Mouse (Mus musculus): ENCODE results near the gene Pnmal1.
A peak's percentile ranks its signal among the peaks of the same experiment; 100 is the strongest.
"Not testable (repeated sequence)": the region's sequence is repeated elsewhere in the genome, so short reads cannot be mapped to it uniquely, and the experiment has no call there.

Gene Pnmal1

DNA sequence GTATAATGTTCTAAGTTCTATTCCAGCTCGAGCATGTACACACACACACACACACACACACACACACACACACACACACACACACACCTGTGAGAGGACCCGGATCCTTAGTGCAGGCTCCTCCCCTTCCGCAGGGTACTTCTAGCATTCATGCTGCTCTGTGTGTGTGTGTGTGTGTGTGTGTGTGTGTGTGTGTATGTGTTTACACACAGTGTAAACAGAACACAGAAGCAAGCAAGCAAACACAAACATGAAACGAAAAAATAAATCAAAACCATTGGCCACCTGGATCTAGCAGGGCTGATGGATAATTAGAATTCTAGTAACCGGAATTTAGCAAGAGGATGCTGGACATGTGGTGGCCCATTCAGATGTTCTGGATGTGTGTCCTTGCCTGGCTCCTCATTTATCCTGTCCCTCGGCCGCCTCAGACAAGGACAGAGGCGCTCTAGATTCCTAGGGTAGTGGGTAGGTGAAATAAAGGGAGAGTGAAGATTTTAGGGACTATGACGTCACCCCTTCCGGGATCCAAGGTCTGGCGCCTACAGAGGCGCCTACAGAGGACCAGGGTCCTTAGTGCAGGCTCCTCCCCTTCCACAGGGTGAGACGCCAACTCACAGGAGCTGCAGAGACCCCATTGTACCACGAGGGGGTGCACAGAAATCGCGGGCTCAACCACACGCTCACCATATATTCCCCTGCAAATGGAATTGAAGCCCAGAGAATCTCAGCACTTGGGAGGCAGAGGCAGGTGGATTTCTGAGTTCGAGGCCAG, 8.4 kb upstream of the Pnmal1 start:
- DNase-seq (ENCODE audit: low read depth), result peak; percentile 91

DNA sequence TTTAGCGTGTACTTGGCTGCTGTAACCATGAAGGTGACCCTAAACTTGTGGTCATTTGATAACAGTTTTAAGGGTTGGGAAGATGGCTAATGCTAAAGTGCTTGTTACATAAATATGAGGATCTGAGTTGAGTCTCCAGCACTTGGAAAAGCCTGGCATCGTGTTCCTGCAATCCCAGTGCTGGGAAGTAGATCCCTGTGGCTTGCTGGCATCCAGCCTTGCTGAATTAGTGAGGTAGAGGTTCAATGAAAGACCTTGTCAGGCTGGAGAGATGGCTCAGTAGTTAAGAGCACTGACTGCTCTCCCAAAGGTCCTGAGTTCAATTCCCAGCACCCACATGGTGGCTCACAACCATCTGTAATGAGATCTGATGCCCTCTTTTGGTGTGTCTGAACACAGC, 5.7 kb upstream of the Pnmal1 start:
- DNase-seq (ENCODE audit: low read depth), result not testable (repeated sequence)

DNA sequence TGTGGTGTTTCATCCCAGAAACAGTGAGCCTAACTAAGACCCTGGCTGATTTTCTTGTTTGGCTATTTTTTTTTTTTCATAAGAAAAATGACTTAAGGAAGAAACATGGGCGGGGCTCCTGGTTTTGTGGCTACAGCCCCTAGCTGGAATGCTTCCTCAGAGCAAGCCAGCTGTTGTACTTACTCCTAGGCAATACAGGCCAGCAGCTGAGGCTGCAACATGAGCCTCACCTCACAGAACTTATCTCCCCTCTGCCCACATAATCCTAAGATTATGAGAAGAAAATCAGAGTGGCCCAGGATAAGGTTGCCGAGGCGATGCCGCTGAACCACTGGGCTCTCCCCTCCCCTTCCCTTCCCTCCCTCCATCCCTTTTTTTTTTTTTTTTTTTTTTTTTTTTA, 3.8 kb upstream of the Pnmal1 start:
- no peak for DNase-seq (ENCODE audit: low read depth)

DNA sequence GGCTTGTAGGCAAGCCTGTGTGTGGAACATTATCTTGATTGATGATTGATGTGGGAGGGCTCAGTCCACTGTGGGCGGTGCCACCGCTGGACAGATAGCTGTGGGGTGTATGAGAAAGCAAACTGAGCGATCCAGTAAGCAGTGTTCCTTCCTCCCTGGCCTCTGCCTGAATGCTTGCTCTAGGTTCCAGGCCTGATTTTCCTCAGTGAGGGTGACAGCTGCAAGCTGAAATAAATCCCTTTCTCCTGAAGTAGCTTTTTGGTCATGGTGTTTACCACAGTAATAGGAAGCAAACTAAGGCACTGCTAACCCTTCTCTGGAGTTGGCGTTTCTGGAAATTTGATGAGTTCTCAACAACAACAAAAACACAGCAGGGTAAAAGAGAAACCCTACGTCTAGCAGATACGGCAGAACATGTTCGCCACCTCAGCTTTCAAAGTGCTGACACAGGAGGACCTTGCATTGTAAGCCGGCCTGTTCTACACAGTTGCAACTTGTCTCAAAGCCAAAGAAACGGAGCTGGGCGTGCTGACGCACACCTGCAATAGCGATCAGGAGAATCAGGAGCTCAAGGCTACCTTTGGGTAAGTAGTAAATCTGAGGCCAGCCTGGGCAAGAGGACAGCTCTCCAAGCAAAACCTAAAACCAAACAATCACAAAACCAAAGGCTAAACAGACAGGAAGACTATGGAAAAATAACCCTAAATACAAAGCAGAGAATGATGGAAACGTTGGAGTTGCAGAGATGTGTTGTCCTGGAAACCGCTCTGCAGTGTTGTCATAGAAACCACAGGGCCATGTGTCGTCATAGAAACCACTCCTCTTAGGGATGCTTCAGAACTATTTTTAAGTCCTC, 2.8 kb upstream of the Pnmal1 start:
- DNase-seq (ENCODE audit: low read depth), result no peak

DNA sequence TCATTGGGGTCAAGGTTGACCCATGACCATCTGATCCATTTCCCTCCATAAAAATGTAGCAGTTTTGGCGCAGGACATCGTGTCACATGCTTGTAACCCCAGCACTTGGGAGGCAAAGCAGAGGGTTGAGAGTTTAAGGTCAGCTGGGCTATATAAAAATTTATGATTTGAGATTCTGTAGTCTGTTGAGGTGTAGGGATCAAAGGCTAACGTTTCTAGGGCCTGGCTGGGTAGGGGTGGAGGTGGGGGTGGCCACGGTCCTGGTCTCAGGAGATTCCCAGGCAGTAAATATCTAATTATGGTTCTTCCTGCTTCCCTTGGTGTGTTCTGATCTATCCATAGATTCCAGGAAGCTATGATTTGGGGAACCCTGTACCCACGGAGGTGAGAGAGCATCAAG, 2.2 kb downstream of the Pnmal1 start:
- no peak for DNase-seq (ENCODE audit: low read depth)

DNA sequence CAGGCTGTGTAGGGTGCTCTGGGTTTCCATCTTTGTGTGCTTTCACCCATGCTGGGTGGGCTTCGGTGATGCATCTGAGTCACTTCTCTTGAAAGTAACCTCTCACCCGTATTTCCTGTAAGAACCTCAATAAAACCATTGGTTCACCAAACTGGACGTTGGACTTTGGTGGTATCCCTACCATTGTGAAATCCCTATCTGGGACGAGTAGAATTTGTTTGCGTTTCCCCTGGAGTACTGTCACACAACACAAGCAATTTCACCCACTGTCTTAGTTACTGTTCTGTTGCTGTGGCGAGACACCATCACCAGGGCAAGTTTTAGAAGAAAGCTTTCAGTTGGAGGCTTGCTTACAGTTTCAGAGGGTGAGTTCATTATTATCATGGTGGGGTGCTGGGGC, 8.9 kb downstream of the Pnmal1 start:
- DNase-seq (ENCODE audit: low read depth), result no peak

DNA sequence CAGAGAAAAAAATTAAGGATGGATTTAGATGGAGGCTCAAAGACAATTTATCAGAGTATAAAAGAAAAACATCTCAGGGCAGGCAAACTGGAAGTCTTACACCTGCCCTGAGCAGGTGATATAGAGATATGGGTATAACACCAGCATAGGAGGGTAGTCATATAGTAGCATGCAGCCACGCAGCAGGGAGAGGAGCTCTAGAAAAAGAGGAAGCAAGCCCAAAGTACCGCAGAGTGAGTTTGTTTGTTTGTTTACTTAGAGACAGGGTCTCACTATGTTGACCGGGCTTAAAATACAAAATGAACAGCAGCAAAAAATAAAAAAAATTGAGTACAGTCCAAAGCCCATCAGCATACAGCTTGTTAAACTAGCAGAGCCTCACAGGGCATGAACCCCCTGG, 11.7 kb downstream of the Pnmal1 start:
- no peak for DNase-seq (ENCODE audit: low read depth)

DNA sequence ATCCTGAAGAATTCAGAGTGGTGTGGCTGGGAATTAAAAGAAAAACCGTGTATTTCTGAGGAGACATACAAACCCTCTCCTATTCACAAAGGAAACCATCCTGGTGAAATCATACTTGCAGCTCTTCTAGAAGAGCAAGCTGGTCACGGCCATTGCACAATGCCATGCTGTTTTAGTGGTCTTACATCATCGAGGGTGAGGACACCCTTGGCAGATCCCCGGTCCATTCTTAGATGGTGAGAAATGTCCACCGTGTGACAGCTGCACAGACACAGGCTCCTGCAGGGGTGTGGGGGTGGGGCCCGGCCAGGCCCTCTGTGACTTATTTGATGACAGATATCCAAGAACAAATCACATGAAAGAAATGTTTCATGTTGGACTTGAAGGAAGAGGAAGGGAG, 14.5 kb downstream of the Pnmal1 start:
- no peak for DNase-seq (ENCODE audit: low read depth)

DNA sequence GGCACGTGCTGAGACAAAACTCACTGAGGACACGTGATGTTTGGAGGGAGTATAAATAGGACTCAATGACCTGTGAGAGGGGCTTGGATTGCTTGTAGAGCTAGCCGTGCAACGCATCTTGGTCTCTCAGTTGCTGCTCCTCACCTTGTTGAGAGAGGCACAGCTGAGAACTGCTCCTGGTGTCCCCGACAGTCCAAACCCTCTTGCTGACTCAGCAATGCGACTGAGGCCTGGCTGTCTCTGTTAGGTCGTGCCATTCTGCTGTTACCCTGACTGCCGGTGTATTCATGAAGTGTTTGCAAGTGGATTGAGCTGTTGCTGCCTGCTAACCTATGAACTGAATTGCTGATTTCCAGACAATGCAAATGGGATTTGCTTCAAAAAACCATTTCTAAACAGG, 16.8 kb downstream of the Pnmal1 start:
- no peak for DNase-seq (ENCODE audit: low read depth)

DNA sequence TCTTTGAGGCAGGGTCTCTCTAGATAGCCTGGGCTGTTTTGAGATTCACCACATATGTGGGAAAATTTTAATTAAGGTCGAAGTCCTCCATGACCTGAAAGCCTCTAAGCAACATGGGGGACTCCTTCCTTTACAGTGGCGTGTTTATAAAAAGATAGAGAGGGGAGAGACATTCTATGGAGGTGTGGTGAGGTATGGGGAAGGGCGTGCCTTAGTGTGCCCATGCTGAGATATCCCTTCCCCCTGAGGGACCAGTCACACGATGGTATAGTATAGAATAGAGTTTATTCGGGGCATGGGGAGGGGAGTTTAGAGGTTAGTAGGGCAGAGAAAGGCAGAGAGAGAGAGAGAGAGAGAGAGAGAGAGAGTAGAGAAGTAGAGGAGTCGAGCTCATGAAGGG, 18.7 kb downstream of the Pnmal1 start:
- no peak for DNase-seq (ENCODE audit: low read depth)

DNA sequence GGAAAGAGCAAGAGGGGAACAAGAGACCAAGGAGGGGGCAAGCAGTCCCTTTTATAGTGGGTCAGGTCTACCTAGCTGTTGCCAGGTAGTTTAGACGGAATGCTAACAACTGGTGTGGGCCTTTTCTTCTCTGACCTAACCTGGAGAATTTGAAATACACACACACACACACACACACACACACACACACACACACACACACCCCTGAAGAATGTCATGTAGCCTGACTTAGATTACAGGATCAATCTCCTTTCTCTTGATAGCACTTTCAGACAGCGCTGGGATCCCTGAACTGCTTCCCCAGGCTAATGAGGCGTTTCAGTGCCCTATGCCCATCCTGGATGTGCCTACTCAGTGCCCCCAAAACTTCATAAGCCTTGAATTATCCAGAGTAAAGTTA, 19.1 kb downstream of the Pnmal1 start:
- DNase-seq (ENCODE audit: low read depth), result no peak

DNA sequence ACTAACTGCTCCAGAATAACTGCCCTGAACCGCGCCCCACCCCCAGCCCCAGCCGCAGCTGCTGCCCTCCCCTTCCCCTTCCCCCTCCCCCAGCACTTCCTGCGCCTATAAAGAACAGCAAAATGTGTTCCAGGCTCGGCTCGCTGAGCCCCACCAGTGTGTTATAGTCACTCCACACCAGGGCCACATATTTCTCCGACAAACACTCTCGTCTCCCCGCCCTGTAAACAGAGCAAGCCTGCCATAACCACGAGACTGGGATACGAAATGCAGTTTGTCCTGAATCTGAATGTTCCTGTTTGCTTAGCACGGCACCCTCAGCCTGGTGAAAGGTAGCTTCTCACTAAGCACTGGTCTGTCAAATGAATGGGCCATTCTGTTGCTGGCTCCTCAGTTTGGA, 20.9 kb downstream of the Pnmal1 start:
- DNase-seq (ENCODE audit: low read depth), result peak; percentile 73

DNA sequence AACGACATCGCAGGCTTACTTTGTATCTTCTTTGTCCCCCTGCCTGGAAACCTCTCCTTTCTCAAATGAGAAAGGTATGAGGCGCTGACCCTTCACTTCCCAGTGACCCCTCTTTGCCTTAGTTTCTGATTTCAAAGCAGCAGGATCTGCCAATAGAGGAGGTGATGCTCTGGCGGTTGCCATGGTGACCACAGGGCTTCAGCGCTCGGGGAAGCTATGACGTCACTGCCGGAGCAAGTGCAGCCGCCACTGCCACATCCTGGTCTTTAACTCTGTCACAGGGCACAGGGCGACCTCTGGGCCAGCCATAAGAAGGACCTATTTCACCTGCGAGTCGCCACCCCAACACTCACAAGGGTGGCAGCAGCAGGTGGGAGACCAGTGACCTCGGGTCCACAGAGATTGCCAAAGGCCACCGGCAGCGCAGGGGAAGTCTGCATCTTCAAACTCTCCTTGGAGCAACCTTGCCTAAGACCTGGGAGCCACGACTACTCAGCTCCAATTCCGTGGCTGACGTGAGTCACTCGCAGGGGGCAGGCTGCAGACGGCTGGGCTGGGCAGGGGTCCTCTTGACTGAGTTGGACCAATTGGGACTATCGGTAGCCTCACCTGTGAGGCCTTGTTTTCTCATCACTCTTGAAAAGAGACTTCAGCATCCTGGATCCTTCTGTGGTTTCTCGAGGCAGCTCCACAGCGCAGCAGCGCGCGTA, 23.5 kb downstream of the Pnmal1 start, which contains the start of gene Gm42372:
Gm42372 (plus strand) TSS at position 228 of the 710 bp plus-strand sequence.
- peak; percentile 97 for DNase-seq (ENCODE audit: low read depth)

DNA sequence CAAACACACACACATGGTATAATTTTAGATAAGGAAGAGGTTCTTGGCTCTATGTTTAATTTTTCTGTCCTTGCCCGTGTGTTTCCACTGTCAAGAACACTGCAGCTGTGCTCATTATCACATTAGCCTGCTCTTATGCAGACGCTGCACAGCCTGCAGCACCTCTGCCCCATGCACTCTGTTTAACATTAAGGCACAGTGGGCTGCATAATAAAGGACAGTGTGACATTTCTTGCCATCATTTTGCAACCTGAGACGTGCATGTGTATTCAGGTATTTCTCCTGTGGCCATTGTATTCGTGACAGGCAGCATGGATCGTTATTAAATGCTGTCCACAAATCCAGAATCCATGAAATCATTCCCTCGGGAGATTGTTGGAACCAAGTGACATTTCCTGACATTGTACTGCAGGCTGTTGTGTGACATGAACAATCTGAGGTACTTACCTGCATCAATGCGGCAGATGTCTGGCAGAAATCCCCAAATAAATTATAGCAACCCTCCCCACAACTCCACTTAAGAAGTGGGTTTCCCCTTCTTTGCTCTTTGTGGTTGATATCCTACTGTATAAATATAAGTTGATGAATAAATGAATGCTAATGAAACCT, 28.2 kb downstream of the Pnmal1 start:
- peak; percentile 17 for DNase-seq (ENCODE audit: low read depth)

DNA sequence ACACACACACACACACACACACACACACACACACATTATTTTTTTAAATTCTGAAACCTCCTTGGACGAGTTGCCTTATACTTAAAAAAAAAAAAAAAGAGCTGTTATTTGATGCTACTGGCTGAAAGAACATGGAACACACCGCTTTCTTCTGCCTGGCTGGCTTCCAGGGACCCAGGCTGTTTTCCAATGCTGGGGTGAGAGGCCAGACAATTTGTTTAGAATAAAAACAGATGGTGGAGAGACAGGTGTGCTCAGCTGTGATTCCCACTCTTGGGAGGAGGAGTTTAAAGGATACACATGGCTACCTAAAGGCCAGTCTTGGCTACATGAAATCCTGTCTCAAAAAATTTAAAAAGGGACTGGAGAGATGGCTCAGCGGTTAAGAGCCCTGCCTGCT, 28.9 kb downstream of the Pnmal1 start:
- no peak for DNase-seq (ENCODE audit: low read depth)

DNA sequence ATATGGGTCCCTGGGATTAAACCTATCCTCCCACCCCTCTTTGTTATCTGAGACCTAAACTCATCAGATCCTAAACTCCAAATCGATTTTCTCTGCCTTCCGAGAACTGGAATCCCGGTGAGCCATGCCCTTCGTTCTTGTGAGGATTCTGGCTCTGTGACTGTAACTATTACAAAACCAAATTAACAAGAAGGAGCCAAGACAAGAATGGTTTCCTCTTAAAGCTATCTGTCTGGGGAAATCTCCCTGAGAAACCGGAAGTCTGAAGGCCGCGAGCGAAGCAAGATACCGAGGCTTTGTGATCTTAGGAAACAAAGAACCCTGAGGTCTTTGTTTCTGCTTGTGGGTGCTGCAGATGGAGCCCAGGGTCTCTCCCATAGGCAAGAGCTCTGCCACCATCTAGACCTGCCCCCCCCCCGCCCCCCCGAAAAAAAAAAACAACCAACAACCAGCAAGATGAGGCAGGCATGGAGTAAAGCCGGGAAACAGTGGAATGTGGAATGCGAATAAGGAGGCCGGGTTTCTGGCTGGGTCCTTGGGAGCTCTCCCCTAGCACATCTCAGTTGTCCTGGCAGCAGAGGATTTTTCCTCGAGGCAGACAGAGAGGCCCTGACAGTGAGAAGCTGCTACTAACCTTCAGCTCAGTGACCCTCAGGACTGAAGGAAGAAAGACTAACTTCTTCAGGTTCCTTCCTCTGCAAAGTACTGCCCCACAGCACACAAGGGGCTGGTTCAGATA, 30.7 kb downstream of the Pnmal1 start:
- peak; percentile 75 for DNase-seq (ENCODE audit: low read depth)

DNA sequence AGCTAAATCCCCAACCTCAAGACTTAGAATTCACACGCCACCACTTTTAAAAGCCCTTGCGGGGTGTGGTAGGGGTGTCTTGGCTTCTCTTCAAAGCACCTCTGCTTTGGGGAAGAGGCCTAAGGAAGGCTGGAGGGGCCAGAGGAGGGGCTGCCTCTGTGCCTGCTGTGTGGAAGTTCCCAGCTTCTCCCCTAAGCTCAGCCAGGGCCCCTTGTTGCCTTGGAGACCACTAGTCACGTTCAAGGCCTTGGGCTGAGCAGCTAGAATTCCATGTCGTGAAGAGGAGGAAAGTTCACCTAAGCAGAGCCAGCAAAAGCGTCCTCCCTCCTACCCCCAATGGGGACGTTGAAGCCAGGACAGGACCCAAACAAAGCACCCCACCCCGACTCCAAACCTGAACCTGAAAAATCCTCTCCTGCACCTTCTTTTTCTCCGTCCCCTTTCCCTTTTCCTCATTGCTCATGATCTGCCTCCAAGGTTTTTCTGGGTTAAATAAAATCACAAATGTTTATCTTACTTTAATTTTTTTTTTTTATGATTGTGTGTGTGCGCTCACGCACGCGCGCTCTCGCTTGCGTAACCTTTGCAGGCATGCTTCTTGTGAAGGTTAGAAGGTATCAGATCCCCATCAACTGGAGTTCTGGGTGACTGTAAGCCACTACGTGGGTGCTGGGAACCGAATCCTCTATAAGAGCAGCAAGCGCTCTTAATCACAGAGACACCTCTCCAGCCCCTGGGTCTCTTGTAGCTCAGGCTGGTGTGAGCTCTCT, 32.4 kb downstream of the Pnmal1 start:
- no peak for DNase-seq (ENCODE audit: low read depth)

DNA sequence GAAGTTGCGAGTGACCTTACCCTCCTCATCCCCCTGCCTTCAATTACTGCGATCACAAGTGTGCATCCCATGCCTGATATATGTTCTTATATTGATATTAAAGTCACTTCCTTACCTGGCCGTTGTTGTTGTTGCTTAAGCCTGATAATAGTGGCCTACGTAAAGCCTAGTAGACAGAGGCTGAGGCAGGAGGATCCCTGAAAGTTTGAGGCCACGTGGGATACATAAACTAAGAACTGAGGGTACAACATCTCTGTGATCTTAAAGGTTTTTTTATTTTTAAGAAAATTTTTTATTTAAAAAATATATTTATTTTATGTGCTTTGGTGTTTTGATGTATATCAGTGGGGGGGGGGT, 33.0 kb downstream of the Pnmal1 start, which contains the start of gene Ccdc8:
Ccdc8 (plus strand) TSS at position 258 of the 357 bp plus-strand sequence.
- no peak for DNase-seq (ENCODE audit: low read depth)

DNA sequence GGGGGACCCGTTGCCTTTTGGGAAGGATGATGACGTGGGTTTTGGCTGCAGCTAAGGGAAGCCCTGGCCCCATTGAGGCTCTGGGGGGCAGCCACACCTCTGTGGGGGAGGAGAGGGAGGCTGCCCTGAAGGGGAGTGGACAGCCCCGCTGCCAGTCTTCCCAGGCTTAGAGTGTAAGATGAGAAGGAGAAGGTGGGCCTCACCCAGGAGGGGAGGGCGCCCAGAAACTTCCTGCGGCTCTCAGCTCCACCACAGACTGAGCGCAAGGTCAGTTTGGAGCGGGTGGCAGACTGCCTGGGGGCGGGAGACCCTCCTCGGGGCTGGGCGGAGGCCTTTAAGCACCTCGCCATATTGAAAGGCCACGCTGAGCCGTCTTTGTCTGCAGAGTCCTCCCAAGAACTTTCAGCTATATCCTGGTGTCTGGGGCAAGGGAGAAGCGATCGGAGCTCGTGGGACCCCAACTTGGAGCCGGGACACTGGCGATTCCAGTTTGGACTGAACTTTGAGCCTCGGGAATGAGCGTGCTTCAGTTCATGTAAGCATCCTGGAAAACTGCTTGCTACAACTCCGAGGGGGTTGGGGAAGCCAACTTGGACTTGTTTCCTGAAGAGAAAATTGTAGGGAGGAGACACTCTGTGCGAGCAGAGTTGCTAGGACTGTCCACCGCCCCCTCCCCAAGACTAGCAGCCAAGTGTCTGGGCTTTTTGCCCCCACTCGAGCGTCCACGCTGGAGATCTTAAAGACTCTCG, 34.3 kb downstream of the Pnmal1 start:
- DNase-seq (ENCODE audit: low read depth), result no peak

DNA sequence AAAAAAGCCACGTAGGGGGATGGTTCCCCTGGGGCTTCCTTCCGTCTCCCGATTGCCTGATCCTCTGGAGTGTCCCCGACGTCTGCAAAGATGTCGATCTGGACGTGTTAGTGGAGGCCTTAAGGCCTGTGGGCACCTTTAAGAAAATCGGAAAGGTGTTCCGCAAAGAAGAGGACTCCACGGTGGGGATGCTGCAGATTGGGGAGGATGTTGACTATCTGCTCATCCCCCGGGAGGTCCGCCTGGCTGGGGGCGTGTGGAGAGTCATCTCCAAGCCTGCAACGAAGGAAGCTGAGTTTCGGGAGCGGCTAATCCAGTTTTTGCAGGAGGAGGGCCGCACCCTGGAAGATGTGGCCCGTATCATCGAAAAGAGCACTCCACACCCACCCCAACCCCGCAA, 34.9 kb downstream of the Pnmal1 start:
- no peak for DNase-seq (ENCODE audit: low read depth)
